Mouse (Mus musculus) olfactory bulb, adult 2 months (tissue): Measurements from ENCODE around the gene Gnat1. TPM values are rescaled to one million over a fixed set of nuclear protein-coding genes. Genes with fewer than 3 reads are reported as not detected.

Source experiments
- H3K27ac ChIP-seq: fragments of 200-500 bp; 2 replicates; pipeline ENCODE4 v1.5.1; 2012; ENCODE audit warnings: low read depth, low read length; ENCODE audit not compliant: insufficient read depth
- H3K4me1 ChIP-seq: fragments of 200-500 bp; 2 replicates; pipeline ENCODE4 v1.6.1; 2012; ENCODE audit warnings: low read length; ENCODE audit not compliant: control insufficient read depth, insufficient read depth
- H3K4me3 ChIP-seq: fragments of 200-500 bp; 2 replicates; pipeline ENCODE4 v1.5.1; 2012; ENCODE audit warnings: mild to moderate bottlenecking, low read depth, low read length, moderate library complexity; ENCODE audit not compliant: insufficient read depth
- CTCF ChIP-seq: fragments of 200-500 bp; IDR thresholded peaks from 2 replicates; pipeline ENCODE4 v1.5.1; 2012; ENCODE audit warnings: low read depth, mild to moderate bottlenecking, low read length, moderate library complexity; ENCODE audit not compliant: insufficient read depth
- POLR2A ChIP-seq: fragments of 200-500 bp; IDR thresholded peaks from 2 replicates; pipeline ENCODE4 v1.6.1; 2012; ENCODE audit warnings: mild to moderate bottlenecking, low read depth, low read length, moderate library complexity; ENCODE audit not compliant: insufficient read depth
- WGBS: fragments of 180-500 bp; shearing (Covaris S2); methylation state at CpG from one replicate; pipeline ENCODE4 v1.1.7; 2018; 5-methylcytosine and 5-hydroxymethylcytosine counted together
- polyA plus RNA-seq: library from polyadenylated mRNA; stranded (reverse); fragments of >200 nt; gene quantifications from 2 replicates; pipeline ENCODE4 v1.2.4, GENCODE M21; 2012; ENCODE audit warnings: low replicate concordance; ENCODE audit not compliant: missing spikeins, insufficient read depth, insufficient read length

Gene Gnat1
- not detected in 2 replicates for polyA plus RNA-seq

- H3K4me3 ChIP-seq: no peak within 1 kb of the TSS
- peaks cover 11% of the 10 kb centered on the region for H3K4me1 ChIP-seq
- no peak for TF ChIP-seq POLR2A
- TF ChIP-seq CTCF: no peak
- WGBS: 61% methylated on average over 5 of the region's 5 CpGs
- no peak within 1 kb of the TSS for H3K27ac ChIP-seq
These were observed at the start of gene Gnat1 for GRCm38 (mm10) chr9:107679501-107679900. Gene Gnat1, minus strand, starts transcription at chr9:107679712.

GRCm38 (mm10) chr9:107728919-107729670 lies 49.6 kb upstream of the Gnat1 start:
- no peak overlapping the region for H3K4me3 ChIP-seq
- 93% methylated on average over 6 of the region's 6 CpGs for WGBS
- TF ChIP-seq POLR2A (no peak), CTCF (no peak)
- H3K4me1 ChIP-seq: peaks cover 8% of the 10 kb centered on the region; the same call in 1 of the 2 replicates
- no peak overlapping the region for H3K27ac ChIP-seq

GRCm38 (mm10) chr9:107727041-107727440 lies 47.5 kb upstream of the Gnat1 start:
- TF ChIP-seq POLR2A: no peak
- no peak for TF ChIP-seq CTCF

GRCm38 (mm10) chr9:107724796-107725195 lies 45.3 kb upstream of the Gnat1 start:
- TF ChIP-seq POLR2A (no peak), CTCF (no peak)
- Histone ChIP-seq H3K4me3 (no peak overlapping the region), H3K27ac (no peak overlapping the region), H3K4me1 (peaks cover 20% of the 10 kb centered on the region)
- WGBS: 92% methylated on average over 1 of the region's 1 CpGs

More at GRCm38 (mm10) chr9:107727041-107727440, 47.5 kb upstream of the Gnat1 start:
- Histone ChIP-seq H3K4me3 (no peak overlapping the region), H3K4me1 (peaks cover 21% of the 10 kb centered on the region), H3K27ac (no peak overlapping the region)
- WGBS: 62% methylated on average over 3 of the region's 3 CpGs

- no peak for TF ChIP-seq POLR2A
- no peak for TF ChIP-seq CTCF
- Histone ChIP-seq H3K27ac (no peak overlapping the region), H3K4me1 (peaks cover 16% of the 10 kb centered on the region), H3K4me3 (no peak overlapping the region)
- WGBS: 9% methylated on average over 11 of the region's 11 CpGs
These were observed 44.5 kb upstream of the Gnat1 start for GRCm38 (mm10) chr9:107723794-107724531.

GRCm38 (mm10) chr9:107723292-107723691 lies 43.8 kb upstream of the Gnat1 start:
- WGBS: 45% methylated on average over 6 of the region's 6 CpGs
- Histone ChIP-seq H3K4me1 (peaks cover 16% of the 10 kb centered on the region), H3K27ac (no peak overlapping the region), H3K4me3 (no peak overlapping the region)
- TF ChIP-seq POLR2A: no peak
- no peak for TF ChIP-seq CTCF

- WGBS: 87% methylated on average over 10 of the region's 10 CpGs
- Histone ChIP-seq H3K27ac (no peak overlapping the region), H3K4me1 (peaks cover 21% of the 10 kb centered on the region), H3K4me3 (no peak overlapping the region)
- no peak for TF ChIP-seq POLR2A
- no peak for TF ChIP-seq CTCF
These were observed 39.4 kb upstream of the Gnat1 start for GRCm38 (mm10) chr9:107718781-107719540.

GRCm38 (mm10) chr9:107716951-107717350 lies 37.4 kb upstream of the Gnat1 start:
- H3K27ac ChIP-seq: no peak overlapping the region
- 60% methylated on average over 6 of the region's 6 CpGs for WGBS
- no peak for TF ChIP-seq CTCF
- TF ChIP-seq POLR2A: no peak
- H3K4me3 ChIP-seq: no peak overlapping the region
- H3K4me1 ChIP-seq: peaks cover 8% of the 10 kb centered on the region
